Mouse (Mus musculus) central nervous system, embryonic 18 days (tissue): ENCODE measurements around the gene Zfp768. TPM values are rescaled to one million over a fixed set of nuclear protein-coding genes. Genes with fewer than 3 reads are reported as not detected.

Source experiments
- polyA plus RNA-seq: library from polyadenylated mRNA; depleted of rRNA; stranded (reverse); fragments of >200 nt; gene quantifications from 2 replicates; pipeline ENCODE4 v1.2.3, GENCODE M21; 2012; rRNA removed

The Zfp768 gene
- 26.9 and 27.0 TPM in 2 replicates for polyA plus RNA-seq

DNA sequence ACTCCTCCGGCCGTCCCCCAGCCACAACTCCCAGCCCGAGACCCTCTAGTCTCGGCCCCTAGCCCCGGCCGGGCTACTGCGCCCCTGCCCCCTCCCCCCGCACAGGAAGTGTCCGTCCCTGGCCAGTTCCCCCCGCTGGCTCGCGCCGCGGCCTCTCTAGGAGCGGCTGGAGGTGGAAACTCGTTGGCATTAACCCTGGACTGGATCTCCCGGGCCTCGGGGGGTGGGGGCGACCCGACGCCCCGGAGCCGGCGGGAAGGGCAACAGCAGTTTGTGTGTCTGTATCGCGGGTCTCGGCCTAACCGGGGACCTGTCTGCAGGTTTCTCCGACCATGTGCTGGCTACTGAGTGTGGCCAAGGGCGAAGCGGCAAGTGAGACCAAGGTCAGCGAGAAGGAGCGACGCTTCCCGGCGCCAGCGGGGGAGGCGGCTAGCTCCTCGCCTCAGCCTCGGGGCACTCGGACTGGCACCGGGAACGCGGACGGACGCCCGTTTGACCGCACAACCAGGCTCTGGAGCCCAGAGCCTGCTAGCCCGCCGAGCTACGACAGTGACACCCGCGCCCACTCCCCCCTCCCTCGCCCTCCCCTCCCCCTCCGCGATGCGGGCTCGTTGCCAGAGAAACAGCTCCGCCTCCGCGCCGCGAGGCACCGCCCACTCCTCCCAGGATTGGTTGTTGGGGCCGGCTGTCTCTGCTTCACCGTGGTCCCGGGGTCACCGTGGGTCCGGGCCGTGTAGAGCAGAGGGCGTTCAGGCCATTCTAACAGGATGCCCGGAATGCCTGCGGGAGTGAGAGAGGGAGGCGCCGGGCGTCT lies at the start of gene Zfp768:
Zfp768 (minus strand) TSS at position 78 of the 814 bp plus-strand sequence.

DNA sequence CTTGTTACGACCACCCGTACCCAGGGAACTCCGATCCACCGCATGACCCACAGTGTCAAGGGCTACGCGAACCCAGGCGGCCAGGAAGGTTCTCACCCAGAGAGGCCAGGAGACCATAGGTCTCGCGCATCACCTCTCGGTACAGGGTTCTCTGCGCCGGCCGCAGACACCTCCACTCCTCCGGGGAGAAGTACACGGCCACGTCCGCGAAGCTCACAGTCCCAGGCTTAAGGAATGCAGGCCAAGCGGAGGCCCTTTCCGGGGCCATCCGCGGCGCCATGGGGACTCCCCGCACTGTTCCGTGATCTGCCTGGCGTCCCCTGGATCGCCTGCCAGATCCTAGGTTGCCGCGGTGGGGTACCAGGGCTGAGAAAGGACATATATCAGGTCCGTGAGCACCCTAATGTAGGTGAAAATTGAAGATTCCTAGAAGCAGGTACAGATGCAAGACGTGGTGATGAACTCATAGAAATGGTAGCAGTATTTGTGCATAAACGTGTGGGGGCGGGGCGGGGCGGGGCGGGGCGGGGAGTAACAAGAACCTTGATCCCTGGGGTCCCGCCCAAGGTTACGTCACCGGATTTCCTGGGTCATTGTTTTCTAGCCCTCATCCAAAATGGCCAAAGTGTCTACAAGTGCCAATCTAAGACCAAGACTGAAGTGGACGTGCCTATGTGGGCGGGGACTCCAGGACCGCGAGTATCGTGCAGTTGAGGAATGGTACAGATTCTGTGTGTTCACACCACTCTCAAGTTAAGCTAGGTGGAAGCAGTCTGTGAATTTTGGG lies 48.0 kb upstream of the Zfp768 start, which contains the start of gene E430018J23Rik:
E430018J23Rik (minus strand) TSS at position 473 of the 787 bp plus-strand sequence.

DNA sequence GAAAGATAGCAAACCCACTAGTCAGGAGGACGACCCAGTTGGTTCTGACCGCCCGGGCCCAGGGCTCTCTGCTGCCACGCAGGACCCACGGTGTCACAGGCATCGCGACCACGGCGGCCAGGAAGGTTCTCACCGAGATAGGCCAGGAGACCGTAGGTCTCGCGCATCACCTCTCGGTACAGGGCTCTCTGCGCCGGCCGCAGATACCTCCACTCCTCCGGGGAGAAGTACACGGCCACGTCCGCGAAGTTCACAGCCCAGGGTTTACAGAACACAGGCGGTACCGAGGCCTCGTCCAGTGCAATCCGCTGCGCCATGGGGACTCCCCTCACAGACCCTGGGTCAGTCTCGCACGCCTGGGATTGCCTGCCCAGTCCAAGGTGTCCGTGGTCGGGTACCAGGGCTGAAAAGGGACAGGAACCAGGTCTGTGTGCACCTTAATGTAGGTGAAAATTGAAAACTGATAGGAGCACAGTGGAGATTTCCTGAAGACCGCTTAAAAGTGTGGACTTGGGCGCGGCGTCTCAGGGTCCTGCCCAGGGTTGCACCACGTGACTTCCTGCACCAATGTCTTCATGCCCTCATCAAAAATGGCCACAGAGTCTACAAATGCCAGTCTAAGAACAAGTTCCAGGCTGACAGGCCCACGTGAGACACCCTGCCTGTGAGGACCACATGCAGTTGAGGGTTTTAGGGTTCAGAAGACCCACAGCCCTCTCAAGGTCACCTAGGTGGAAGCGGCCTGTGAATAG lies 41.4 kb upstream of the Zfp768 start, which contains the start of gene 9130019O22Rik:
9130019O22Rik (minus strand) TSS at position 526 of the 752 bp plus-strand sequence.

DNA sequence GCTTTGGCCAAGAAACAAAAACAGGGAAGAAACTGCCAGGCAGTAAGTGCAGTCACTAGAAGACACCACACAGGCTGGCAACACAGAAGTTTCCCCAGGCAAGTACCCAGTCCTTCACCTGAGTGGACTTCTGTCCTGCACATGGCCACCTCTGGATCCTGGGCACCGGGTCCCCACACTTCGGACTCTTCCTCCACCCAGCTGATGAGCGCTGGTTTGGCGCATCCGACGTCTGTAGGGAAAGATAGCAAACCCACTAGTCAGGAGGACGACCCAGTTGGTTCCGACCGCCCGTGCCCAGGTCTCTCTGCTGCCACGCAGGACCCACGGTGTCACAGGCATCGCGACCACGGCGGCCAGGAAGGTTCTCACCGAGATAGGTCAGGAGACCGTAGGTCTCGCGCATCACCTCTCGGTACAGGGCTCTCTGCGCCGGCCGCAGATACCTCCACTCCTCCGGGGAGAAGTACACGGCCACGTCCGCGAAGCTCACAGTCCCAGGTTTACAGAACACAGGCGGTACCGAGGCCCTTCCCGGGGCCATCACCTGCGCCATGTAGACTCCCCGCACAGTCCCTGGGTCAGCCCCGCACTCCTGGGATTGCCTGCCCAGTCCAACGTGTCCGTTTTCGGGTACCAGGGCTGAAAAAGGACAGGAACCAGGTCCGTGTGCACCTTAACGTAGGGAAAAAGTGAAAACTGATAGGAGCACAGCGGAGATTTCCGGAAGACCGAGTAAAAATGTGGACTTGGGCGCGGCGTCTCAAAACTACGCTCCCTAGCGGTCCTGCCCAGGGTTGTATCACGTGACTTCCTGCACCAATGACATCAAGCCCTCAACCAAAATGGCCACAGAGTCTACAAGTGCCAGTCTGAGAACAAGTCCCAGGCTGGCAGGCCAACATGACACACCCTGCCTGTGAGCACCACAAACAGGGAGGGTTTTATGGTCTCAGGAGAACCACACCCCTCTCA lies 30.2 kb upstream of the Zfp768 start, which contains the start of gene Zfp747:
Zfp747 (minus strand) TSS at position 780 of the 975 bp plus-strand sequence.

DNA sequence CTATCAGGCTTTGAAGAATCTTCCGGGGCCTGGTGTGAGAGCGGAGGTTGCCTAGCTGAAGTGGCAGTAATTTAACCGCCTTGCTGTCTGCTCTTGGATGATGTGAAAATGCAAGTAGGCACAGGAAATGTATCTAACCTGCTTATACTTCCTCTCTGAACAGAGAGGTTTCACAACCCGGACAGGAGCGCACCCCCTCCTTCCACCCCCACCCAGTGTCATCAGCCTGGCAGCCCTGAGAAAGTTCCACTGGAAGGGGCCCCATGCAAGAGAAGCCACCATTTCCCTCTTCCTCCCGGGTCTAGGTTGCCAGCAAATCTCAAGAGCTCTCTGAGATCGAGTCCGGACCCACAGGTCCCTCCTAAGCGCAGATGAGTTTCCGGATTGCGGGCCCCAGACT lies 49.3 kb downstream of the Zfp768 start, which contains the start of gene Itgal:
Itgal (plus strand) TSS at position 163 of the 400 bp plus-strand sequence.

Other genes with a start within 250 kb of the Zfp768 start
- gene Qprt, start 223.4 kb downstream of the Zfp768 start, polyA plus RNA-seq = 0.63 and 1.0 TPM in 2 replicates
- gene Spn, start 207.8 kb downstream of the Zfp768 start, polyA plus RNA-seq = 0.06 and 0.08 TPM in 2 replicates
- gene Cd2bp2, start 149.5 kb downstream of the Zfp768 start, polyA plus RNA-seq = 112 and 116 TPM in 2 replicates
- 57.6 and 57.8 TPM in 2 replicates for gene Tbc1d10b, start 137.1 kb downstream of the Zfp768 start, polyA plus RNA-seq
- 1.7 and 214 TPM in 2 replicates for gene Mylpf, start 136.7 kb downstream of the Zfp768 start, polyA plus RNA-seq
- gene Zfp553, start 112.5 kb downstream of the Zfp768 start, polyA plus RNA-seq = 26.0 and 27.8 TPM in 2 replicates
- gene Sept1, start 112.5 kb downstream of the Zfp768 start, polyA plus RNA-seq = 14.8 and 15.4 TPM in 2 replicates
- 96.1 and 100 TPM in 2 replicates for gene Zfp771, start 101.3 kb downstream of the Zfp768 start, polyA plus RNA-seq
- 87.3 and 95.0 TPM in 2 replicates for gene Dctpp1, start 84.9 kb downstream of the Zfp768 start, polyA plus RNA-seq
- 28.4 and 29.9 TPM in 2 replicates for gene Sephs2, start 71.5 kb downstream of the Zfp768 start, polyA plus RNA-seq
- gene Itgal, start 49.3 kb downstream of the Zfp768 start, polyA plus RNA-seq = 0.47 and 0.57 TPM in 2 replicates
- gene Zfp747, start 30.5 kb upstream of the Zfp768 start, polyA plus RNA-seq = 6.8 and 7.0 TPM in 2 replicates
- 3.2 and 3.4 TPM in 2 replicates for gene 9130019O22Rik, start 41.6 kb upstream of the Zfp768 start, polyA plus RNA-seq
- gene E430018J23Rik, start 48.0 kb upstream of the Zfp768 start, polyA plus RNA-seq = 5.2 and 5.5 TPM in 2 replicates
- gene Zfp764, start 61.2 kb upstream of the Zfp768 start, polyA plus RNA-seq = 3.9 and 4.6 TPM in 2 replicates
- gene Zfp688, start 76.5 kb upstream of the Zfp768 start, polyA plus RNA-seq = 17.7 and 18.9 TPM in 2 replicates
- gene Zfp689, start 103.6 kb upstream of the Zfp768 start, polyA plus RNA-seq = 9.2 and 10.9 TPM in 2 replicates
- 54.7 and 57.7 TPM in 2 replicates for gene Prr14, start 114.0 kb upstream of the Zfp768 start, polyA plus RNA-seq
- 18.1 and 24.0 TPM in 2 replicates for gene Fbrs, start 133.6 kb upstream of the Zfp768 start, polyA plus RNA-seq
- 15.5 and 19.3 TPM in 2 replicates for gene Srcap, start 166.4 kb upstream of the Zfp768 start, polyA plus RNA-seq
- 13.4 and 14.3 TPM in 2 replicates for gene Gm42715, start 174.0 kb upstream of the Zfp768 start, polyA plus RNA-seq
- gene Tmem265, start 215.8 kb upstream of the Zfp768 start, polyA plus RNA-seq = 1.3 and 2.7 TPM in 2 replicates
- 111 and 112 TPM in 2 replicates for gene Phkg2, start 227.8 kb upstream of the Zfp768 start, polyA plus RNA-seq
- 13.5 TPM in 2 replicates for gene Ccdc189, start 243.0 kb upstream of the Zfp768 start, polyA plus RNA-seq
- 46.9 and 49.5 TPM in 2 replicates for gene Rnf40, start 243.2 kb upstream of the Zfp768 start, polyA plus RNA-seq